Mouse (Mus musculus) ES-Bruce4 (cell line): ENCODE data around the gene Pacrg.

Source experiments
- CTCF ChIP-seq: IDR thresholded peaks from one replicate; pipeline ENCODE4 v1.8.1; 2011; ENCODE audit warnings: low read depth, low read length
- EP300 ChIP-seq: IDR thresholded peaks from 2 replicates; pipeline ENCODE4 v1.6.1; 2011; ENCODE audit warnings: low read depth, low read length; ENCODE audit not compliant: insufficient read depth
- POLR2A ChIP-seq: IDR thresholded peaks from one replicate; pipeline ENCODE4 v1.8.1; 2011; ENCODE audit warnings: low read length; ENCODE audit not compliant: insufficient read depth

GRCm38 (mm10) chr17:10478377-10478776, 361.7 kb downstream of the Pacrg start:
- no peak for TF ChIP-seq CTCF
- no peak for TF ChIP-seq POLR2A
- TF ChIP-seq EP300, result no peak
